Mouse (Mus musculus) liver, embryonic 14.5 days (tissue): Measurements from ENCODE around the gene Capn11. TPM values are rescaled to one million over a fixed set of nuclear protein-coding genes. Genes with fewer than 3 reads are reported as not detected.

ENCODE experiments used
- ATAC-seq: fragments of 200-750 bp; cut with Nextera tagmentation; 2 replicates; pipeline ENCODE4 v1.8.0; 2017; ENCODE audit warnings: moderate number of reproducible peaks, mild to moderate bottlenecking, moderate library complexity; ENCODE audit not compliant: insufficient read depth
- DNase-seq, 3 experiments: peaks; one replicate each; pipeline ENCODE4 v3.0.0-alpha.2; 2012 to 2013; ENCODE audit warnings: low read depth in 3 of 3, low spot score in 3 of 3
- H3K27ac ChIP-seq: fragments of 300-500 bp; sonication (generic); 2 replicates; pipeline ENCODE4 v1.5.1; 2014; ENCODE audit warnings: moderate library complexity, mild to moderate bottlenecking, control low read depth, inconsistent platforms
- H3K27me3 ChIP-seq: fragments of 300-500 bp; sonication (generic); 2 replicates; pipeline ENCODE4 v1.6.1; 2014; ENCODE audit warnings: mild to moderate bottlenecking, low read length, moderate library complexity; ENCODE audit not compliant: control insufficient read depth, insufficient read depth
- H3K36me3 ChIP-seq: fragments of 300-500 bp; sonication (generic); replicated peaks from 2 replicates; pipeline ENCODE4 v1.6.1; 2014; ENCODE audit warnings: low read depth; ENCODE audit not compliant: control insufficient read depth, insufficient read depth
- H3K4me1 ChIP-seq, 2 experiments: fragments of 200-500 bp in 1 of 2; fragments of 300-500 bp in 1 of 2; sonication (generic) in 1 of 2; replicated peaks; 2 replicates each; pipeline ENCODE4 v1.6.1; 2012 to 2014; ENCODE audit warnings: antibody characterized with exemption in 1 of 2, inconsistent platforms in 1 of 2, low read length in 1 of 2; ENCODE audit not compliant: control insufficient read depth in 2 of 2, insufficient read depth in 2 of 2
- H3K4me2 ChIP-seq: fragments of 300-500 bp; sonication (generic); 2 replicates; pipeline ENCODE4 v1.6.1; 2014; ENCODE audit warnings: low read depth, mild to moderate bottlenecking, control low read depth, moderate library complexity
- H3K4me3 ChIP-seq, 2 experiments: fragments of 200-500 bp in 1 of 2; fragments of 300-500 bp in 1 of 2; sonication (generic) in 1 of 2; 2 replicates each; pipeline ENCODE4 v1.5.1; 2012 to 2014; ENCODE audit warnings: low read depth in 2 of 2, low read length in 2 of 2, mild to moderate bottlenecking in 2 of 2, control low read depth in 1 of 2, inconsistent platforms in 1 of 2, moderate library complexity in 1 of 2; ENCODE audit not compliant: insufficient read depth in 1 of 2
- H3K9ac ChIP-seq: fragments of 300-500 bp; sonication (generic); replicated peaks from 2 replicates; pipeline ENCODE4 v1.6.1; 2014; ENCODE audit warnings: mild to moderate bottlenecking, control low read depth, moderate library complexity
- H3K9me3 ChIP-seq: fragments of 300-500 bp; sonication (generic); 2 replicates; pipeline ENCODE4 v1.6.1; 2016; ENCODE audit warnings: low read length, mixed read lengths; ENCODE audit not compliant: control insufficient read depth
- CTCF ChIP-seq: IDR thresholded peaks from 2 replicates; pipeline ENCODE4 v1.5.1; 2016; ENCODE audit warnings: antibody characterized with exemption, low read depth, control low read depth
- EP300 ChIP-seq: IDR thresholded peaks from 2 replicates; pipeline ENCODE4 v1.6.1; 2016; ENCODE audit warnings: antibody characterized with exemption, low read depth
- WGBS: fragments of 180-500 bp; shearing (Covaris S2); extraction: QIAGEN DNeasy Blood & Tissue Kit; methylation state at CpG from one replicate; pipeline ENCODE4 v1.1.7; 2014; ENCODE audit not compliant: insufficient replicate concordance; 5-methylcytosine and 5-hydroxymethylcytosine counted together
- polyA plus RNA-seq, 2 experiments: library from polyadenylated mRNA; depleted of rRNA in 1 of 2; stranded (reverse) in 1 of 2; unstranded in 1 of 2; fragments of >200 nt; fragmentation: Nextera tagmentation in 1 of 2; extraction: Ambion mirVana in 1 of 2; gene quantifications; 2 replicates each; pipeline versions ENCODE4 v1.2.1 to v1.2.3; 2012 to 2014

The Capn11 gene
- polyA plus RNA-seq, 2 experiments: not detected

DNA sequence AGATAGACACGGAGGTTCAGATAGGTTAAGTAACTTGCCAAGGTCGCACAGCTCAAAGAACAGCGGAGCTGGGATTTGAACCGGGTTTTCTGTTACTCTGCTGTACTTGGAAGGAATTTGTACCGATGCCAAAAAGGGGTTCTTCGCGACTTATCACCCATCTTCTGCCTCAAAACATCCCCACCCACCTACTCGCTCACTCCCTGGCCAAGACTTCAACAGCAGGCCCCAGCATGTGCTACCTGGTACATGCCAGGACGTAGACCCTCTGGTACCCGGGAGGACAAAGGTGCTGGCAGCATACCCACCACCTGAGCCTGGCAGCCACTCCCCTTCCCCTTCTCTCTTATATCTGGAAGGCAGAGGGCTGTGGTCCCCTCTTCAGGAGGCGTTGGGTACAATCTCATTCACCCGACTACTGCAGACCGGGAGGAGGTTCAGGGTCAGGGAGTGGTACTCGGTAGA is 25.6 kb upstream of the Capn11 start:
- peak overlapping the region; percentile 60 to 81 for H3K4me3 ChIP-seq
- H3K4me1 ChIP-seq: peaks cover 10 to 16% of the 10 kb centered on the region in 2 experiments
- no peaks in the 10 kb centered on the region for H3K9me3 ChIP-seq
- ATAC-seq (no peak), DNase-seq (no peak)
- H3K27me3 ChIP-seq: no peaks in the 10 kb centered on the region
- 37% methylated on average over 14 of the region's 14 CpGs for WGBS
- H3K27ac ChIP-seq: no peak overlapping the region
- H3K4me2 ChIP-seq: peak overlapping the region; percentile 82
- no peaks in the 10 kb centered on the region for H3K36me3 ChIP-seq
- no peak for TF ChIP-seq CTCF
- TF ChIP-seq EP300: no peak
- H3K9ac ChIP-seq: peak overlapping the region; percentile 87; the same call in 1 of the 2 replicates

DNA sequence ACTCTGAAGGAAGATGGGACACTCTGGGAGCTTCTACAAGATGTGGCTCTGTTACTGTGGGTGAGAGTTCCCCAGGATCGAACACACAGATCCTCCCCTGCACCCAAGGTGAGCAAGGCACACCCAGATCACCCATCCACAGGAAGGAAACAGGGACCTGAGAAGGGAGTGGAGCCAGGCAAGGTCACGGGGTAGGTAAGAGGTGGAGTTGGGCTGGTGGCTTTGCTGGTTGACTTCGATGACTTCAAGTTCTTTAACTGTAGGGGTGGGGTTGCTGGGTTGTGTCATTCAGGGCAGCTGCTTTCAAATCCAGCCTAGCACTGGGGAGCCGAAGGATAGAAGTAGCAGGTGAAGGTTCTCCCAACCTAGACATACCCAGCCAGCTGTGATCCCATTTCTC is 23.7 kb upstream of the Capn11 start:
- ATAC-seq: no peak
- Histone ChIP-seq H3K4me1 (peaks cover 10 to 16% of the 10 kb centered on the region in 2 experiments), H3K9ac (no peak overlapping the region), H3K4me3 (no peak overlapping the region), H3K9me3 (no peaks in the 10 kb centered on the region), H3K27ac (no peak overlapping the region), H3K27me3 (no peaks in the 10 kb centered on the region), H3K4me2 (no peak overlapping the region), H3K36me3 (no peaks in the 10 kb centered on the region)
- DNase-seq: no peak
- TF ChIP-seq CTCF (no peak), EP300 (no peak)
- 65% methylated on average over 4 of the region's 4 CpGs for WGBS

DNA sequence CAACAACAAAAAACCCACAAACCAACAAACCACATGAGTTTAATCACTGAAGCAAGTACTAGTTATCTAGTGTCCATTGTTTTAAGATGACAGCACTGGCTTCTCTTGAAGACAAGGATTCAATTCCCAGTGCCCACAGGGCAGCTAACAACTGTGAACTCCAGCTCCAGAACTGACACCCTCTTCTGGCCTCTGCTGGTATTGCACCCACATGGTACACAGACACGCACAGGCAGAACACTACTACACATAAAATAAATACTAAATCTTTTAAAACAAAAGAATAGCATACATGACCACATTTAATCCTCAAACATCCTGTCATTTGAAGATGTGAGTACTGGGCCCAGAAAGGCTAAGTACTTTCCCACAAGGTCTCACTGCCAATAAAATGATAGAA is 22.5 kb upstream of the Capn11 start:
- Histone ChIP-seq H3K4me2 (no peak overlapping the region), H3K4me1 (peaks cover 6% of the 10 kb centered on the region in 2 experiments; a peak in 3 of 4 replicates), H3K27me3 (no peaks in the 10 kb centered on the region), H3K9me3 (no peaks in the 10 kb centered on the region), H3K27ac (no peak overlapping the region), H3K4me3 (no peak overlapping the region), H3K9ac (no peak overlapping the region), H3K36me3 (no peaks in the 10 kb centered on the region; the same call in 1 of the 2 replicates)
- DNase-seq: no peak
- WGBS: 90% methylated on average over 1 of the region's 1 CpGs
- peak; percentile 65 for TF ChIP-seq CTCF
- TF ChIP-seq EP300: no peak
- no peak for ATAC-seq

DNA sequence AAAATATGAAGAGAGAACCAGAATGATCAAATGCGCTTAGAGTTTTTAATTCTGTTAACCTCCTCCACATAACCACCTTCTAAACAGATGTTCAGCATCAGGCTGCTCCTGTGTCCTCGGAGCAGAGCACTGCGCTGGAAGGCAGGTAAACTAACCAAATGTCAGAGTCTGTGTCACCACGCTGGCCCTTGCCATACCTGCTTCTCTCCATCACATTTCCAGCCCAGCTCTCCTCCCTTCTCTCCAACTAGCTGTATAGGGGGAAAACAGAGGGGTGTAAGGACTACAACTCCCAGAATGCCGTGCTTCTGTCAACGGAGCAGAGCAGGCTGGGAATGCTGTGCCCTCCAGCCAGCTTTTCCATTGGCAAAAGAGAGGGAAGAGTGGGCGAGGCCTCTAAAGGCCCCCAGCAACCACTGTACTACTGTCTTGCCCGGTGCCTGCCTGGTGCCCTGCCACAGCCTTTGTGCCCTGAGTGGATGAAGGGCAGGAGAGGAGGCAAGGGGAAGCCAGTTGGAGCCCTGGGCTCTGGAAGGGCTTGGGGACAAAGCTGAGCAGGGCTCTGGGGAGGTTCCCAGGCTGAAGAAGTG is 21.4 kb upstream of the Capn11 start:
- TF ChIP-seq EP300: no peak
- TF ChIP-seq CTCF: no peak
- DNase-seq (no peak), ATAC-seq (no peak)
- Histone ChIP-seq H3K9ac (no peak overlapping the region), H3K9me3 (no peaks in the 10 kb centered on the region), H3K27me3 (no peaks in the 10 kb centered on the region), H3K27ac (no peak overlapping the region), H3K4me2 (no peak overlapping the region), H3K36me3 (no peaks in the 10 kb centered on the region; the same call in 1 of the 2 replicates), H3K4me1 (peaks cover 6% of the 10 kb centered on the region in 2 experiments; a peak in 3 of 4 replicates), H3K4me3 (no peak overlapping the region)
- WGBS: 52% methylated on average over 8 of the region's 8 CpGs

DNA sequence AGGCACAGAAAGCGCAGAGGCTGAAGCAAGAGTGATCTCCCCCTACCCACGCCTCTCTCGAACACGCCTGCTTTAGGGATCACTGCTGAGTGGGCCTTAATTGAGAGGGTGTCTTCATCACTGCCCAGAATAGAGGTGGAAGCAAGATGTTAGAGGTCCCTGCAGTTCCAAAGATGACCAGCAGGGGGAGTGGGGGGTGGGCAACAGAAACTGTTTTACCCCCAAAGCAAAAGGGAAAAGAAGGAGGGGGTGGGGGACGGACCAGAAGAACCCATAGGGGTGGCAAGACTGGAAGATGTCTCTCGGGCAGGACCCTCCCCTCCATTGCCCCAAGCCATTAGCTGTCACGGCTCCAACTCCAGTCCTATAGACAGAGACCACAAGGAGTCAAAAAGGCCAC is 19.0 kb upstream of the Capn11 start:
- Histone ChIP-seq H3K36me3 (no peaks in the 10 kb centered on the region; the same call in 1 of the 2 replicates), H3K27ac (no peak overlapping the region), H3K4me3 (no peak overlapping the region), H3K4me1 (0 out of 4 replicates have a peak, but pooled peaks cover 0 to 2% of the 10 kb centered on the region in 2 experiments), H3K27me3 (no peaks in the 10 kb centered on the region), H3K4me2 (no peak overlapping the region), H3K9me3 (no peaks in the 10 kb centered on the region), H3K9ac (no peak overlapping the region)
- WGBS: 30% methylated on average over 7 of the region's 7 CpGs
- DNase-seq (no peak), ATAC-seq (no peak)
- TF ChIP-seq EP300: no peak
- TF ChIP-seq CTCF: peak; percentile 92
